Mouse (Mus musculus): ENCODE measurements at regions not wholly inside any gene's neighbourhood (a gene's known extent, or its start where the extent isn't known, plus 50 kb on each side); places are given as distances from the start of the nearest gene placed in this dataset.

DNA sequence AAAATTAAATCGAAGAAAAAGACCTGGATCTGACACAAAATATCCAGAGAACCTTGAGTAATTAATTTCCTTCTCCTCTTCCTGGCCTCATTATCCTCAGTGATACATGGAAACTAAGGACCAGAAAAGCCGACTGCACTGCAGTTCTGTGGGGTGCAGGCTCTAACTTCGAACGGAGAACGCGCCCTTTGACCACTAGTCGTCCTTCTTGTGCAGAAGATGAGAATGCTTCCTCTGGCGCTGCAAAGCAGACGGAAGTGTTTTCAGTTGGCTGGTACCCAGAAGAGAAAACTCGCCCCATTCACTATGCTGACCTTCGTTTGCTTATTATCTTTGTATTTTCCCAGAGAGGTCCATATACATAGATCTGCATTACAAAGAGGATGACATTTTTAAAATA is 117.7 kb downstream of the Csl start:
- TF ChIP-seq GATA4 (IDR thresholded peaks at IDR 0.05; ENCODE audit: insufficient replicate concordance, low read length): no peak

DNA sequence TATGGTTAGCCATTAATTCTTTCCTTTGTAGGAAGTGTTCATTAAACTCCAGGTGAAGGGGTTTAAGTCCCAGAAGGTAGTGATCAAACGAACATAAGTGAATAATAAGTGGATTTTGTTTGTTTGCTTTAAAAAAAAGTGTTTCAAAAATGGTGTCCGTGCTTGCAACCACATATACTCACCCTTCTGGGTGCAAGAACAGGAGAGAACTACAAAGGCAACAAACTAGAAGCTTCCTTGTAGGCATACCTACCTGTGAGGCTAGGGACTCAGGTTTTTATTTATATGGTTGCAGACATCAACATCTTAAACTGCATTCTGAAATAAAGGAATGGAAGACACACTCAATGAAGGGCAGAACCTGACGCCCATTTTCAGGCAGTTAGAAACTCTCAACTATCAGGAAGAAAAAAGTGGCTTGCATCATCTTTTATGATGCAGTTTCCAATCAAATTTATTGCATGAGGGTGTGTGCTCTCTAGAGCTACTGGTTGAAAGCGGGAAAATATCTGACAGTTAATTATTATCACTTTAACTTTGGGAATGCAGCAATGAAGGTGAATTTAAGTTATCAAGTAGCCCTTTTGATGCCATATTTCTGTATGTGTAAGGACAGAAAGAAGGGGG is 117.1 kb downstream of the Csl start:
- no peak for TF ChIP-seq GATA4 (IDR thresholded peaks at IDR 0.05; ENCODE audit: insufficient replicate concordance, low read length)

DNA sequence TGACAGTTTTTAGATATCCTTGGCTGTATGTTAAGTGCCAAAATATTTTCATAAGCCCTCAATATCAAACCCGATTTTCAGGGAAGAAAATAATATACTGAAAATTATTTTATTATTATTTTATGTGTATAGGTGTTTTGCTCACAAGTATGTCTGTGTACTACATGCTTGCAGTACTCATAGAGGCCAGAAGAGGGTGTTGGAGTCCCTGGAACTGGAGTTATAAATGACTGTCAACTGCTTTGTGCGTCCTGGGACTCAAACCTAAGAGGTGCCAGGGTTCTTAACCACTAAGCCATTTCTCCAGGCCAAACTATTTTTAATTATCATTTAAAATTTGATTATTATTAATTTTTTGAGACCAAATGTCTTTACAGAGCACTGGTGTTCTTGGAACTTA is 114.5 kb downstream of the Csl start:
- TF ChIP-seq GATA4 (IDR thresholded peaks at IDR 0.05; ENCODE audit: insufficient replicate concordance, low read length): no peak

DNA sequence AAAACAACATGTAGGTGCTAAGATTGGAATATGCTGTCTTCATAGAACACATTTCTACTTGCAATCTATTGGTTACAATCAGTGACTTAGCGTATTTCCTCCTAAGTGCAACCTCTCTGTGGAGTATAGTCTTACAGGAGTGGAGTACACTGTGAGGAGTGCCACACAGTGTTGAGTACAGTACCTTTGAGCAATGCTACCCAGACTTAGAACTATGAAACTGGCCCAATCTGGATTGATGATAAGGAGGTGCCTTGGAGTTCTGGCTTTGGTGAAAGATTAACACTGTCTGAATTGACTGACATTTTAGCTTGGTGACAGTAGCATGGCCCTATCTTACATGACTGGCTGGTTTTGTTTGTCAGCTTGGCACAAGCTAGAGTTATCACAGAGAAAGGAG is 107.4 kb downstream of the Csl start:
- no peak for TF ChIP-seq GATA4 (IDR thresholded peaks at IDR 0.05; ENCODE audit: insufficient replicate concordance, low read length)

DNA sequence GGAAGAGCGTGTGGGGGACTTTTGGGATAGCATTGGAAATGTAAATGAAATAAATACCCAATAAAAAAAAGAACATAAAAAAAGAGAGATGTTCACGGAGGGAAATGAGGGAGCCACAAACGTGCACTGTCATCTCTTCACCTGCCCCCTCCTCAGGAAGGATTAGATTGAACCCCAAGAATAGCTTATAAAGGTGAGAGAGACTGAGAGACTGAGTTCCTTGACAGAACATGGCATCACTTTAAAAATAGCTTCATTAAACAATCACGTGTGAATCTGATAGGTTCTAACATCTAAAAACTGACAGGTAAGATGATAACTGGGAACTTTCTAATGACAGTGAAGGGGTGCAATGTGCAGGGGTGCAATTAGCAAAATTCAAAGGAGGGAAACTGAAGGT is 105.2 kb downstream of the Csl start:
- no peak for TF ChIP-seq GATA4 (IDR thresholded peaks at IDR 0.05; ENCODE audit: insufficient replicate concordance, low read length)

DNA sequence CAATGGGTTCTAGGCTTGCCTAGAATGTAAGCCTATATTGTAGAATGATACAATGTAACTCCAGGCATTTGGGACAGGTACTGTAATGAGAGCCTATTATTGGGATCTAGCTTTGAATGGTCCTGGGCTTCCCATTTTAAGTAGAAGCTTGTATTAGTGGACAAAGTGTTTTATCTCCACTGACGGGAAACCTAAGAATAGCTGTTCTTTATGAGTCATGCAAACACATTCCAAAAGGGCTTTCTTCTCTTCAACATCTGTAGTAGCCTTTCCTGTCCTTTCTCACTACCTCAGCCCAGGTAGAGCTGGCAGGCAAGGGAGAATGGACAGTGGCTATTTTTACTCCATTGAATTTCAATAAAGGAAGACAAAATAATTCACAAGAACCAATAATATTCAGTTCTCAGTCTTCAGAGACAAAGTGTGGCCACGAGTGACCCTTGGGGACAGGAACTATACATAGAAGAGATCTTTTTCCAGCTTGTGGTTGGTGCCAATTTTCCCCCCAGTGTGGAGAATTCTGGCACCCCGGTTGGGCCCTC is 82.8 kb downstream of the Csl start:
- TF ChIP-seq GATA4 (IDR thresholded peaks at IDR 0.05; ENCODE audit: insufficient replicate concordance, low read length): no peak

DNA sequence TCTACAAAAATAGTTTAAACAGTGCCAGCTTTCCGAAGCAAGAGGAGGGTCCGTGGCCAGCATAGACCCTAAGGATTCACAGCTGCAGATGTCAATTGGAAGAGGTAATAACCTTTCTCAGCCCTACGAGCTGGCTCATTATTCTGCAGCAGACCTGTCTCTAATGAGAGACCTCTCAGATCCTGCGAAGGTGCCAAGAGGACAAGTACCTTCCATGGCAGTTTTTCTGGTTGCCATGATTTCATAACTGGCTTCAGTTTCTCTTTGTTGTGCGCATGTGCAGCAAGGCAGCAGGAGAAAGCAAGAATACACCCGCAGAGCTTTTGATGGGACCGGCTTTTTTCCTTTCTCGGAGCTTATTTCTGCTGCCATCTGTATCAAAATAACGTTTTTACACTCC is 81.4 kb downstream of the Csl start:
- TF ChIP-seq GATA4 (IDR thresholded peaks at IDR 0.05; ENCODE audit: insufficient replicate concordance, low read length): no peak

DNA sequence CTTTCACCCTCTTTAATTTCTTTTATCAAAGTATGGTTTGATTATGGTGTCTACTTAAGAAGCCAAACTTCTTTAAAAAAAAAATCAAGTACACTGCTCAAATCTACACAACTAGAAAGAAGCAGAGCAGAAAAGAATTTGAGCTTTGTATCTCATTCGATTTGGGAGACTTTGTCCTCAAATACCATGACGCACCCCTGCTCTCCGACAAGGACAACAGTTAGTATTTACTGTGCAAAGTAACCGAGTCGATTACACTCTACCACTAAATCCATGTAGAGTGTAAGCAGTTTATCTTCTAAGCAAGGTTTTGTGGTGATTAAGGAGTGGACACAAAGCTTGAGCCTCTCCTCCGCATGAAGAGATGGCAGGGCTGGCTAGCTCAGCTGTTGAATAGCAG is 79.6 kb downstream of the Csl start:
- no peak for TF ChIP-seq GATA4 (IDR thresholded peaks at IDR 0.05; ENCODE audit: insufficient replicate concordance, low read length)

DNA sequence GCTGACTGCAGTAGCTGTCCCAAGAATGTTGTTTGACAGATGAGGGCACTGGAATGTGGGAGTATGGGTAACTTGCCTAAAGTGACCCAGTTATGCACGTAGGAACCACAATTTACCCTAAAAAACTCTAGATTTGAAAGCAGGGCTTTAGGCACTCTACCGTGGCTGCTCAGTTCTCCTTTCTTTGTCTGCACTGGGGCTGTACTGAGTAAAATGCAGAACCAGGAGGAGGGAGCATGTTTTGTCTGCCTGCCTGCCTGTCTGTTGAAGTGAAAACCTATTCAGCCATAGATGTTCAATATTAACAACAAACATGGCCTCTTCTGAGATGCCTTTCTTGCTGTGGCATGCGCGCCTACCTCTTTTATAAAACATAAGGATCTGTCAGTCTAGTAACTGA is 77.5 kb downstream of the Csl start:
- TF ChIP-seq GATA4 (IDR thresholded peaks at IDR 0.05; ENCODE audit: insufficient replicate concordance, low read length): no peak

DNA sequence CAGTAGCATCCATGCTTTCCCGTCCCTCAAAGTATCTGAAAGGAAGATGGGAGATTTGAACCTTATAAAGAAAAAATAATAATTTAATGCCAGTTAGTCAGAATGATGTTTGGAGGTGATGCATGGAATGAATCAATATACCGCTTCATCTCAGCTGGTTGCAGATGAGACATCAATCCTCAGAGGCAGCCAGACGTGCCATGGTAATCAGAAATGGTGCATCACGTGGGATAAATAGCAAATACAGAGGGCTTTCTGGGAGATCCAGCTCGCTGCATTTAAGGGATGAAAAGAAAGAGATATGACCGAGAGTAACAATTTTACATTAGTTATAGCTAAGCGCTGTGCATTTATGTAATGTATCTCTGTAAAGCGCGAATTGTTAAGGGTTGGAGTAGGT is 77.1 kb downstream of the Csl start:
- no peak for TF ChIP-seq GATA4 (IDR thresholded peaks at IDR 0.05; ENCODE audit: insufficient replicate concordance, low read length)

DNA sequence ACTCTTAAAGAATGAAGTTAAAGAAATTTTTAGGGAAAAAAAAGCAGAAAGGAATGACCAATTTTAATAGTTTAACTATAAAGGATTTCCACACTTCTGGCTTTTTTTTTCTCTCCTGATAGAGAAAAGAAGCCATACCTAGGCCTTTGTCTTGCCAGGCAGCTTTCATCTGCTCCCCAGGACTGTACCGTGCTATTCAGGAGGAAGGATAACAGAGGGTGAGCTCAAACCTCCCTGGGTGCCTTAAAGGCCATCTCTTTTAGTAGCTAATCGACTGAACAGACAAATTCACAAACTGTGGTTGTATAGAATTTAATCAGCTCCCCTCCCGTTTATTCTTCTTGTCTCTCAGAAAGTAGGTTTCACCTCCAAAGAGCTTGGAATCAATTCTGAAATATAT is 76.1 kb downstream of the Csl start:
- TF ChIP-seq GATA4 (IDR thresholded peaks at IDR 0.05; ENCODE audit: insufficient replicate concordance, low read length): no peak

DNA sequence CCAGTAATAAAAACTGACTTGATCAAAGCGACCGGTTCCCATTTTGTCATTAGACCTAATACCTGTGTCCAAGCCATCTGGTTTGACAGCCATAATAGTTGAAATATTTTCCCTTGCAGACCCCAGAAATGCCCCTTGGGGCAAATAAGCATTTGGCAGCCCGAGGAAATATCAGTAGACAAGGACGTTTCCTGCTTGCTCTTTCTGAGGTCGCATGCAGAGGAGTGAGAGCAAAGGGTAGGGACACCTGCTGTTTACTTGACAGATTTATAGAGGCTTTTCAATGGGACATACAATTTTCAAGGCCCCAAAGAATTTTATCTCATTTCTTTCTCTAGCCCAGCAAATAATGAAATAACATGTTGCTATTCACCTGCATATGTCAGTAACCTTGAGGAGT is 73.5 kb downstream of the Csl start:
- TF ChIP-seq GATA4 (IDR thresholded peaks at IDR 0.05; ENCODE audit: insufficient replicate concordance, low read length): no peak

DNA sequence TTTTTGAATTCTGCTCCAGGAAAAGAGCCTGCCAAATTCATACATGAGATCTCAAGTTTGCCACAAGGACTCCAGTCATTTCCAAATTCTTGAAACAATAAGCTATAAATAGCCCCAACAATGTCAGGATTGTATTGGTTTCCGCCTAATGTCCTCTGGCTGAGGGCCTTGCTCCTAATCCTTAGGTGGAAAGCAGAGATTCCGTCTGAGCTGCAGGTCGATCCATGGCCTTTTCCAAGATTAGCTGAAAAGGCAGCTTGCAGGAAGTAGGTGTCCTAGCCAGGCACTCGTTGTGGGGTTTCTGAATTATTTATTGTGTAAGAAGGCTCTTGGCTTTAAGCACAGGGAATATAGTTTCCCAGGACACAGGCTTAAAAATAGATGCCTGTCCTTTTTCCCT is 72.4 kb downstream of the Csl start:
- TF ChIP-seq GATA4 (IDR thresholded peaks at IDR 0.05; ENCODE audit: insufficient replicate concordance, low read length): no peak

DNA sequence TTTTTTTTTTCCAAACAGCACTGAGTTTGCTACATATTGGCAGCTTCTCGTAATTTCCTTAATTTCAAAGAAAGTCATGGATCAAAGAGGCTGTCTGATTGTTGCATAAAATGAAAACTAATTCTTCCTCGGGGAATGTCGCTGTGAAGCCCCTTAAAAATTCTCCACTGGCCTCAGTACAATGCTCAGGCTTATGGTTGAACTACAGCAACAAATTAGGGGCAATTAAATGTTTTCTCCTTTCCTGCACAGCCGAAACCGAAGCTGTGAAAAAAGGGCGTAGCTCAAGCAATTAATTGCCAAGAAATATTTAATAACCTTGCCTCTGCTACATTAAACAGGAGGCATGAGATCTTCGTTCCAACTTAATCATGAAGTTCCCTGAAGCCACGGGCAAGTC is 61.8 kb downstream of the Csl start:
- TF ChIP-seq GATA4 (IDR thresholded peaks at IDR 0.05; ENCODE audit: insufficient replicate concordance, low read length): no peak

DNA sequence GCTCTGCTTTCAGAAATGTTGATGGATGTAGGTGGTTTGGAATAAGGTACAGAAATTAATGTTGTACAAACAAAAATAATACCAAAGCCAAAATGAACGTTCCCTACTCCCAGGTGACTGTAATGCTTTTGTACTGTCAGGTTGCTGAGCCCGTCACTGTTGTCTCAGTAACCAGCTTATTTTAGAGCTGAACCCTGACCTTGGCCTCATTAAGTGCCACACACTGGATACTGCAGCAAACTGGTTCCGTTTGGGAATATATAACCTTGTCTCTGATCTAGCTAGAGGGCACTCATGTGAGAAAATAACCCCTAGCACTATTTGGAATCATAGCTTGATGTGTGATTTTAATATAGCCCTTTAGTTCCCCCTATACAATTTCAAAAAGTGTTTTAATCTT is 60.0 kb downstream of the Csl start:
- no peak for TF ChIP-seq GATA4 (IDR thresholded peaks at IDR 0.05; ENCODE audit: insufficient replicate concordance, low read length)

DNA sequence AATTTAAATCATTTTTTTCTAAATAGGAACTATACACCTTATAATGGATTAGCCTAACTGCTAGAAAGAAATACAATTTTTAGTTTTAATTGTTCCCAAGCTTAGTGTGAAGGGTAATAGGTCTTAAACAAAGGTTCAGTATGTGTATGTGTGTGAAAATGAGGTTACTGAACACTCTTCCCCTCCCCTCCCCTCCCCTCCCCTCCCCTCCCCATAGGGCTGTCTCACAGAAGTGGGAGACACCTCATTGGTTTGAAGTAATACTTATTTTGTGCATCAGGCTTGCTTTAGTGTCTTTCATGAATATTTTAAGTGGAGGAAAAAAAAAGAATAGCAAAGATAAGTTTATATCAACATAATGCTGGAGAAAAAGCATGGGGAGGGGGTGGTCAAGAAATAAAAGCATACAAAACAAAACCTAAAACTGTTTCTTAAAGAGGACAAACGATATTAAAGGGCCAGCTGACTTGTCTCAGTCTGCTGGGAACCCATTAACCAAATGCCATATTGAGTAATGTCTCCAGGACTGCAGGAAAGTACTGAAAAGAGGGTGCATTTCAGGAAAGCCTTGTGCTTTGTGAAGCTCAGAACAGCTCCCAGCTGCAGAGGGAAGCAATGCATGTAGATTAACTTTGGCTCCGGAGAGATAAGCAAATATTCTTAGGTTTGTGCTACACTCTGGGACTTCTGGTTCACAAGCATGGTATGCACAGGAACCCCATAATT is 59.2 kb downstream of the Csl start:
- no peak for TF ChIP-seq GATA4 (IDR thresholded peaks at IDR 0.05; ENCODE audit: insufficient replicate concordance, low read length)
